Mouse (Mus musculus): ENCODE data around the gene Snx6. TPM values are rescaled to one million over a fixed set of nuclear protein-coding genes. Genes with fewer than 3 reads are reported as not detected.

Gene Snx6
- total and polyA plus RNA-seq, 3 experiments, result 67.3 to 155 (median 85.8) TPM

DNA sequence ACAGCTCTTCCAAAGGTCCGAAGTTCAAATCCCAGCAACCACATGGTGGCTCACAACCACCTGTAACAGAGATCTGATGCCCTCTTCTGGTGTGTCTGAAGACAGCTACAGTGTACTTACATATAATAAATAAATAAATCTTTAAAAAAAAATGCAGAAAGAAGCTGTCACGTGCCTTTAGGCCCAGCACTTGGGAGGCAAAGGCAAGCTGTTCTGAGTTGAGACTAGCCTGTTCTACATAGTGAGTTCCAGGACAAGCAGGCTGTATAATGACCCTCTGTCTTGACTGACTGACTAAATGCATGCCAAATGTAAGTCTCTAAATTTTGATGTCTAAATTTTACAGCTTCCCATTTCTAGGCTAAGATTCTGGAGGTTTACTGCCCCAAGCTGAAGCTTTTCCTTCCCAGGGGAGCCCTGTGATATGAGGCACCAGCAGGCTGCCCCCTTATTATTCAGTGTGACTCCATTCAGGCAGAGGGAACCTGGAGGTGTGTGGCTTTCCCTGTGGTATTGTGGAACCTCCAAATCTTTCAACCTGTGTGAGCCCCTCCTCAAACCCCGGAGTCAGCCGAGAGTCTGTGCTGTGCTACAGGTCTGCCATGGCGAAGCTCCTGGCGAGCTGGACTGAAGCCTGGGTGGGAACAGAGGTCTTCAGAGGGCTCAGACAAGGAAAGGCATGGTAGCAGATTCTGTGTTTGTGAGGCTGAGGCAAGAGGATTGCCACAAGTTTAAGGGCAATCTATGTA, 9.9 kb upstream of the Snx6 start:
- Histone ChIP-seq H3K9ac (ENCODE audit: insufficient read depth, low read depth) (no peak overlapping the region), H3K4me2 (ENCODE audit: insufficient read depth, low read depth, poor library complexity, severe bottlenecking) (no peak overlapping the region), H3K27me3 (replicated peaks) (no peaks in the 10 kb centered on the region), H3K9me3 (replicated peaks; ENCODE audit: low read length) (no peaks in the 10 kb centered on the region), H3K4me3 (replicated peaks in 1 of 3; ENCODE audit: low read depth in 2 of 3, low read length in 2 of 3, poor library complexity in 1 of 3) (no peak overlapping the region), H3K79me2 (replicated peaks; ENCODE audit: control insufficient read depth, extremely low read depth, insufficient read depth, poor library complexity, severe bottlenecking) (no peaks in the 10 kb centered on the region), H3K36me3 (replicated peaks in 1 of 2; ENCODE audit: control insufficient read depth in 1 of 2, insufficient read depth in 1 of 2, low read length in 1 of 2) (no peaks in the 10 kb centered on the region), H3K4me1 (ENCODE audit: control insufficient read depth in 1 of 2, insufficient read depth in 2 of 2) (peaks cover 2 to 10% of the 10 kb centered on the region in 2 experiments; a peak in 2 of 4 replicates), H3K27ac (ENCODE audit: insufficient read depth, low read depth) (no peak overlapping the region)
- no peak for DNase-seq (ENCODE audit: extremely low read depth)
- no peak for TF ChIP-seq MYC (IDR thresholded peaks at IDR 0.05; ENCODE audit: low read depth, low read length)
- no peak for TF ChIP-seq CHD2 (IDR thresholded peaks at IDR 0.05; ENCODE audit: low read length)
- TF ChIP-seq MAZ (IDR thresholded peaks at IDR 0.05; ENCODE audit: low read depth, low read length), result no peak
- TF ChIP-seq IRF4 (IDR thresholded peaks at IDR 0.05; ENCODE audit: low read depth, low read length), result no peak
- dilution Hi-C loops (cut with MboI; ENCODE audit: extremely low pct_ligation_motif_present, extremely low pct_unique_long_range_greater_than_20kb, low sequenced_read_pairs), result no loop called here
- in situ Hi-C loops (cut with MboI; ENCODE audit: low pct_ligation_motif_present, low pct_unique_long_range_greater_than_20kb, low sequenced_read_pairs), result no loop called here

DNA sequence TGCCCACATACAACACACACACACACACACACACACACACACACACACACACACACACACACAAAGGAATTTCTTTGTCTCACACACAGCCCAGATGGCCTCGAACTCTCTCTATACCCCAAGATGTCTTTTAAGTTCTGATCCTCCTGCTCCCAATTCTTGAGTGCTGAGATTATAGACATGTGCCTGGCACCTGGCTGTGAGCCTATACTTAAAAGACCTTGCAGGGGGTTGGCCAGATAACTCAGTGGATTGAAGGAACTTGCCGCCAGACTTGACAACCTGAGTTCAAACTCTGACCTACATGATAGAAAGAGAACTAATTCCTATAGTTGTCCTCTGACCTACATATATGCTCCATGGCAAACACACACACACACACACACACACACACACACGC, 8.0 kb upstream of the Snx6 start:
- in situ Hi-C loops (cut with MboI; ENCODE audit: low pct_ligation_motif_present, low pct_unique_long_range_greater_than_20kb, low sequenced_read_pairs), result no loop called here
- no peak for DNase-seq (ENCODE audit: extremely low read depth)
- Histone ChIP-seq H3K4me2 (ENCODE audit: insufficient read depth, low read depth, poor library complexity, severe bottlenecking) (no peak overlapping the region), H3K4me1 (ENCODE audit: control insufficient read depth in 1 of 2, insufficient read depth in 2 of 2) (peaks cover 0 to 10% of the 10 kb centered on the region in 2 experiments; a peak in 2 of 4 replicates), H3K36me3 (replicated peaks in 1 of 2; ENCODE audit: control insufficient read depth in 1 of 2, insufficient read depth in 1 of 2, low read length in 1 of 2) (no peaks in the 10 kb centered on the region), H3K9me3 (replicated peaks; ENCODE audit: low read length) (no peaks in the 10 kb centered on the region), H3K79me2 (replicated peaks; ENCODE audit: control insufficient read depth, extremely low read depth, insufficient read depth, poor library complexity, severe bottlenecking) (no peaks in the 10 kb centered on the region), H3K27me3 (replicated peaks) (no peaks in the 10 kb centered on the region), H3K9ac (ENCODE audit: insufficient read depth, low read depth) (no peak overlapping the region), H3K4me3 (replicated peaks in 1 of 3; ENCODE audit: low read depth in 2 of 3, low read length in 2 of 3, poor library complexity in 1 of 3) (no peak overlapping the region), H3K27ac (ENCODE audit: insufficient read depth, low read depth) (no peak overlapping the region)
- dilution Hi-C loops (cut with MboI; ENCODE audit: extremely low pct_ligation_motif_present, extremely low pct_unique_long_range_greater_than_20kb, low sequenced_read_pairs), result no loop called here
- TF ChIP-seq MAFK (IDR thresholded peaks at IDR 0.05; ENCODE audit: insufficient replicate concordance, low read length) (no peak), CHD1 (IDR thresholded peaks at IDR 0.05; ENCODE audit: low read depth, low read length) (no peak), PAX5 (IDR thresholded peaks at IDR 0.05; ENCODE audit: low read length) (no peak), NELFE (IDR thresholded peaks at IDR 0.05; ENCODE audit: low read depth, low read length) (no peak), HCFC1 (IDR thresholded peaks at IDR 0.05; ENCODE audit: low read depth, low read length) (no peak), POLR2AphosphoS2 (IDR thresholded peaks at IDR 0.05; ENCODE audit: low read depth, low read length) (no peak), ZC3H11A (IDR thresholded peaks at IDR 0.05; ENCODE audit: low read depth, low read length) (no peak), RCOR1 (conservative IDR thresholded peaks at IDR 0.05; ENCODE audit: low read depth, low read length) (no peak), GABPA (IDR thresholded peaks at IDR 0.05; ENCODE audit: insufficient replicate concordance, low read depth, low read length) (no peak), ZMIZ1 (IDR thresholded peaks at IDR 0.05; ENCODE audit: low read depth, low read length) (no peak)
